Mouse (Mus musculus) kidney, adult 9 months (tissue): Measurements from ENCODE around the gene Cypt1.

ENCODE experiments used
- DNase-seq: peaks from one replicate; pipeline ENCODE4 v3.0.0; 2022

The Cypt1 gene

DNA sequence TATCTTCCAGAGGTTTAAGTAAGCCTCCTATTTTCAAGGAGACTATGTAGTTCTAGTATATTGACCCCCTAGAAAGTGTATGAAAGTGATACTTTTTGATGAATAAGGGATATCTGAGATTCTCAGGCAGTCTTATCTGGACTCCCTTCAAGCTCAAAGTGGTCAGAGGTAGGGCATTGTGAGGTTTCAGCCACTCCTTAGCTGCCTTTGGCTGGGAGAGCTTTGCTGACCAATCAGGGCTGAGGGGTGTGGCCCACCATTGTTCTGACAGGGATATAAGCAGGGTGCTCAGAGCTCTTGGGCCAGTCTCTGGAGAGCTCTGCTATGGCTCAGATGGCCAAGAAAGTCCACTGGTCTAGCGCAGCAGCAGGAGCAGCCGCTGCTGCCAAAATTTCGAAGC, at the start of gene Cypt1:
TSS of gene Cypt1 (plus strand) at position 301 of the 400 bp plus-strand sequence.
- DNase-seq, result no peak

GRCm38 (mm10) chrX:16546806-16547205, 24.1 kb downstream of the Cypt1 start:
- DNase-seq, result no peak

DNA sequence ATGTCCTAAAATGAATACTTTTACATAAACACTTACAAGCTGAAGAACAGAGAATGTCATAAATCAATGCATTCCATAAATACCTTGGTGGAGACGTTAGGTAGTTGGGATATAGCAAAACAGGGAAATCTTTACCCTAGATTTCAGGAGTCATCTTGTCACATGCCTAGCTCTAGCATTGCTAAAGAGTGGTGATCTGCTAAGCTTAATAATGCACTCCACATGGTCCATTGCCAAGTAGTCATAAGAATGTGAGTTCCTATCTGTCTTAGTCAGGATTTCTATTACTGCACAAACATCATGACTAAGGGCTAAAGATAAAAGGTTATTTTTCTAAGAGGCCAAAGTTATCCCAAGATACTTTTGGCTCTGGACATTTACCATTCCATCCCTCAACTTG, 34.4 kb downstream of the Cypt1 start:
- DNase-seq, result peak; percentile 12

DNA sequence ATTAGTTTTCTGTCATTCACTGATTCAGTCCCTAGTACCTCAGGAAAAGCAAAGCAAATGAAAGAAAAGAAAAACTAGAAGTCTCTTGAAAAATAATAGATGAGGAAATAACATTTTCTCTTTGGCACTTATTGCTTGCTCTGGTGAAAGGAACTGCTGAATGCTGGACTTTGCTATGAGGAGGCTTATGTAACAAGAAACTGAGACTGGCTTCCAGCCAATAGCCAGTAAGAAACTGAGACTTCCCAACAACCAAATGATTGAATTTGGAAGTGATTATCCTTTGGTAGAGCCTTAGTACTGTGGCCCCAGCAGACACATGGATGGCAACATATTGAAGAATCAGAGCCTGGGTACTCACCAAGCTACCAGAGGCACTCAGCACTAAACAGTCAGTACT, 35.8 kb downstream of the Cypt1 start:
- DNase-seq, result peak; percentile 59
